Mouse (Mus musculus) MEL (cell line): ENCODE measurements around the gene Crat. TPM values are rescaled to one million over a fixed set of nuclear protein-coding genes. Genes with fewer than 3 reads are reported as not detected.

ENCODE experiments used
- DNase-seq: peaks from one replicate; pipeline ENCODE4 v3.0.0; 2011; ENCODE audit warnings: low read depth, low spot score
- H3K27ac ChIP-seq: 2 replicates; pipeline ENCODE4 v1.5.1; 2012; ENCODE audit warnings: low read depth, mild to moderate bottlenecking, control low read depth, low read length, moderate library complexity; ENCODE audit not compliant: control insufficient read depth
- H3K27me3 ChIP-seq, 2 experiments: fragments of 150-350 bp in 1 of 2; sonication (generic) in 1 of 2; 2 replicates each; pipeline ENCODE4 v1.6.1; 2012; ENCODE audit warnings: low read length in 2 of 2, mild to moderate bottlenecking in 2 of 2, improper control_type of control experiment in 1 of 2, moderate library complexity in 1 of 2; ENCODE audit not compliant: insufficient read depth in 2 of 2, control insufficient read depth in 1 of 2
- H3K36me3 ChIP-seq, 2 experiments: 2 replicates each; pipeline ENCODE4 v1.6.1; 2012 to 2014; ENCODE audit warnings: low read length in 2 of 2, improper control_type of control experiment in 1 of 2, inconsistent platforms in 1 of 2, mild to moderate bottlenecking in 1 of 2; ENCODE audit not compliant: insufficient read depth in 2 of 2, control insufficient read depth in 1 of 2
- H3K4me1 ChIP-seq, 2 experiments: fragments of 150-350 bp in 1 of 2; sonication (generic) in 1 of 2; 2 replicates each; pipeline ENCODE4 v1.6.1; 2012; ENCODE audit warnings: low read length in 2 of 2, improper control_type of control experiment in 1 of 2, mild to moderate bottlenecking in 1 of 2; ENCODE audit not compliant: insufficient read depth in 2 of 2, control insufficient read depth in 1 of 2
- H3K4me3 ChIP-seq, 2 experiments: fragments of 150-350 bp in 1 of 2; sonication (generic) in 1 of 2; 2 replicates each; pipeline ENCODE4 v1.5.1; 2012; ENCODE audit warnings: low read depth in 2 of 2, low read length in 2 of 2, mild to moderate bottlenecking in 2 of 2, moderate library complexity in 2 of 2, control low read depth in 1 of 2, improper control_type of control experiment in 1 of 2; ENCODE audit not compliant: control insufficient read depth in 1 of 2, insufficient read depth in 1 of 2
- H3K79me2 ChIP-seq: 2 replicates; pipeline ENCODE4 v1.6.1; 2012; ENCODE audit warnings: mild to moderate bottlenecking, low read length, moderate library complexity; ENCODE audit not compliant: control insufficient read depth, poor library complexity, insufficient read depth
- H3K9ac ChIP-seq: 2 replicates; pipeline ENCODE4 v1.6.1; 2012; ENCODE audit warnings: low read depth, mild to moderate bottlenecking, control low read depth, low read length, moderate library complexity; ENCODE audit not compliant: control insufficient read depth, poor library complexity, severe bottlenecking
- H3K9me3 ChIP-seq: fragments of 150-350 bp; sonication (generic); replicated peaks from 2 replicates; pipeline ENCODE4 v1.6.1; 2012; ENCODE audit warnings: mild to moderate bottlenecking, low read length, improper control_type of control experiment, moderate library complexity; ENCODE audit not compliant: insufficient read depth
- BHLHE40 ChIP-seq: IDR thresholded peaks from 2 replicates; pipeline ENCODE4 v1.6.1; 2012; ENCODE audit warnings: low read depth, mild to moderate bottlenecking, inconsistent platforms, low read length, improper control_type of control experiment, borderline replicate concordance
- CHD1 ChIP-seq: IDR thresholded peaks from 2 replicates; pipeline ENCODE4 v1.6.1; 2012; ENCODE audit warnings: low read depth, mild to moderate bottlenecking, inconsistent platforms, low read length, improper control_type of control experiment
- CHD2 ChIP-seq: IDR thresholded peaks from 2 replicates; pipeline ENCODE4 v1.6.1; 2011; ENCODE audit warnings: low read length, improper control_type of control experiment
- CTCF ChIP-seq, 3 experiments: IDR thresholded peaks in 2 of 3; conservative IDR thresholded peaks in 1 of 3; 2 replicates each; pipeline ENCODE4 v1.5.1; 2011 to 2012; ENCODE audit warnings: low read length in 3 of 3, low read depth in 2 of 3, mild to moderate bottlenecking in 2 of 3, improper control_type of control experiment in 1 of 3, inconsistent platforms in 1 of 3, mixed read lengths in 1 of 3, moderate library complexity in 1 of 3; ENCODE audit not compliant: control insufficient read depth in 1 of 3, insufficient read depth in 1 of 3, poor library complexity in 1 of 3, severe bottlenecking in 1 of 3
- E2F4 ChIP-seq: IDR thresholded peaks from 2 replicates; pipeline ENCODE4 v1.6.1; 2011; ENCODE audit warnings: low read depth, low read length, improper control_type of control experiment, borderline replicate concordance
- ELF1 ChIP-seq: IDR thresholded peaks from 2 replicates; pipeline ENCODE4 v1.6.1; 2014; ENCODE audit warnings: low read depth, mild to moderate bottlenecking, inconsistent platforms, low read length, improper control_type of control experiment, moderate library complexity
- EP300 ChIP-seq, 2 experiments: IDR thresholded peaks; 2 replicates each; pipeline ENCODE4 v1.6.1; 2011; ENCODE audit warnings: improper control_type of control experiment in 2 of 2, low read length in 2 of 2, low read depth in 1 of 2, mild to moderate bottlenecking in 1 of 2
- ETS1 ChIP-seq: IDR thresholded peaks from 2 replicates; pipeline ENCODE4 v1.6.1; 2012; ENCODE audit warnings: low read depth, mild to moderate bottlenecking, inconsistent platforms, low read length, improper control_type of control experiment, moderate library complexity
- GATA1 ChIP-seq: IDR thresholded peaks from 2 replicates; pipeline ENCODE4 v1.6.1; 2011; ENCODE audit warnings: low read depth, low read length, improper control_type of control experiment
- HCFC1 ChIP-seq: IDR thresholded peaks from 2 replicates; pipeline ENCODE4 v1.6.1; 2012; ENCODE audit warnings: low read depth, mild to moderate bottlenecking, inconsistent platforms, low read length, improper control_type of control experiment, moderate library complexity
- KAT2A ChIP-seq: conservative IDR thresholded peaks from 2 replicates; pipeline ENCODE4 v1.6.1; 2012; ENCODE audit warnings: low read depth, low read length, improper control_type of control experiment, inconsistent platforms
- MAX ChIP-seq: IDR thresholded peaks from 2 replicates; pipeline ENCODE4 v1.6.1; 2011; ENCODE audit warnings: low read length, improper control_type of control experiment
- MAZ ChIP-seq: IDR thresholded peaks from 2 replicates; pipeline ENCODE4 v1.6.1; 2012; ENCODE audit warnings: low read depth, mild to moderate bottlenecking, inconsistent platforms, low read length, improper control_type of control experiment
- MEF2A ChIP-seq: IDR thresholded peaks from 2 replicates; pipeline ENCODE4 v1.6.1; 2014; ENCODE audit warnings: low read depth, mild to moderate bottlenecking, inconsistent platforms, low read length, improper control_type of control experiment; ENCODE audit not compliant: poor library complexity, insufficient replicate concordance, severe bottlenecking; ENCODE audit errors: extremely low read depth
- MXI1 ChIP-seq: IDR thresholded peaks from 2 replicates; pipeline ENCODE4 v1.6.1; 2011; ENCODE audit warnings: mild to moderate bottlenecking, low read depth, low read length, improper control_type of control experiment
- MYC ChIP-seq: IDR thresholded peaks from 2 replicates; pipeline ENCODE4 v1.6.1; 2011; ENCODE audit warnings: low read depth, mild to moderate bottlenecking, low read length, improper control_type of control experiment, moderate library complexity
- NELFE ChIP-seq: IDR thresholded peaks from 2 replicates; pipeline ENCODE4 v1.6.1; 2011; ENCODE audit warnings: low read depth, low read length, improper control_type of control experiment
- NRF1 ChIP-seq: IDR thresholded peaks from 2 replicates; pipeline ENCODE4 v1.6.1; 2014; ENCODE audit warnings: low read depth, mild to moderate bottlenecking, inconsistent platforms, low read length, improper control_type of control experiment, moderate library complexity; ENCODE audit not compliant: poor library complexity, insufficient read depth, severe bottlenecking
- POLR2A ChIP-seq, 2 experiments: IDR thresholded peaks; 2 replicates each; pipeline ENCODE4 v1.6.1; 2011 to 2012; ENCODE audit warnings: low read length in 2 of 2, mild to moderate bottlenecking in 2 of 2, control low read depth in 1 of 2, improper control_type of control experiment in 1 of 2, low read depth in 1 of 2, moderate library complexity in 1 of 2; ENCODE audit not compliant: control insufficient read depth in 1 of 2, insufficient read depth in 1 of 2, poor library complexity in 1 of 2
- POLR2AphosphoS2 ChIP-seq: IDR thresholded peaks from 2 replicates; pipeline ENCODE4 v1.6.1; 2011; ENCODE audit warnings: low read length, improper control_type of control experiment
- RAD21 ChIP-seq: IDR thresholded peaks from 2 replicates; pipeline ENCODE4 v1.6.1; 2011; ENCODE audit warnings: mild to moderate bottlenecking, low read depth, low read length, improper control_type of control experiment
- RCOR1 ChIP-seq: IDR thresholded peaks from 2 replicates; pipeline ENCODE4 v1.6.1; 2012; ENCODE audit warnings: low read depth, mild to moderate bottlenecking, inconsistent platforms, low read length, improper control_type of control experiment
- SIN3A ChIP-seq: IDR thresholded peaks from 2 replicates; pipeline ENCODE4 v1.6.1; 2012; ENCODE audit warnings: low read length, improper control_type of control experiment, inconsistent platforms
- SMC3 ChIP-seq: IDR thresholded peaks from 2 replicates; pipeline ENCODE4 v1.6.1; 2011; ENCODE audit warnings: low read depth, low read length, improper control_type of control experiment
- TAL1 ChIP-seq: IDR thresholded peaks from 2 replicates; pipeline ENCODE4 v1.6.1; 2012; ENCODE audit warnings: mild to moderate bottlenecking, inconsistent platforms, low read length, moderate library complexity, mixed read lengths
- TBP ChIP-seq: IDR thresholded peaks from 2 replicates; pipeline ENCODE4 v1.8.0; 2011; ENCODE audit warnings: low read depth, low read length, improper control_type of control experiment
- TCF12 ChIP-seq: IDR thresholded peaks from 2 replicates; pipeline ENCODE4 v1.6.1; 2014; ENCODE audit warnings: low read depth, mild to moderate bottlenecking, inconsistent platforms, low read length, improper control_type of control experiment, moderate library complexity
- UBTF ChIP-seq: IDR thresholded peaks from 2 replicates; pipeline ENCODE4 v1.6.1; 2012; ENCODE audit warnings: low read depth, mild to moderate bottlenecking, inconsistent platforms, low read length, improper control_type of control experiment, moderate library complexity, borderline replicate concordance; ENCODE audit not compliant: insufficient read depth
- USF1 ChIP-seq: IDR thresholded peaks from 2 replicates; pipeline ENCODE4 v1.6.1; 2014; ENCODE audit warnings: low read depth, mild to moderate bottlenecking, inconsistent platforms, low read length, improper control_type of control experiment, moderate library complexity
- USF2 ChIP-seq, 2 experiments: IDR thresholded peaks; 2 replicates each; pipeline ENCODE4 v1.6.1; 2011 to 2012; ENCODE audit warnings: improper control_type of control experiment in 2 of 2, low read length in 2 of 2, borderline replicate concordance in 1 of 2, inconsistent platforms in 1 of 2, low read depth in 1 of 2, mild to moderate bottlenecking in 1 of 2; ENCODE audit not compliant: insufficient read depth in 1 of 2
- ZKSCAN1 ChIP-seq: IDR thresholded peaks from 2 replicates; pipeline ENCODE4 v1.6.1; 2012; ENCODE audit warnings: low read depth, mild to moderate bottlenecking, inconsistent platforms, low read length, improper control_type of control experiment, moderate library complexity
- ZMIZ1 ChIP-seq: IDR thresholded peaks from 2 replicates; pipeline ENCODE4 v1.6.1; 2012; ENCODE audit warnings: low read depth, mild to moderate bottlenecking, inconsistent platforms, low read length, improper control_type of control experiment, moderate library complexity
- ZNF384 ChIP-seq: IDR thresholded peaks from 2 replicates; pipeline ENCODE4 v1.6.1; 2012; ENCODE audit warnings: low read depth, mild to moderate bottlenecking, inconsistent platforms, low read length, improper control_type of control experiment
- polyA plus RNA-seq, 2 experiments: library from polyadenylated mRNA; stranded (reverse) in 1 of 2; unstranded in 1 of 2; fragments of >175 nt in 1 of 2; fragments of >200 nt in 1 of 2; gene quantifications; 2 replicates each; pipeline versions ENCODE4 v1.2.1 to v1.2.4; 2012; ENCODE audit warnings: low replicate concordance in 2 of 2, low read depth in 1 of 2; ENCODE audit not compliant: insufficient read length in 2 of 2, insufficient read depth in 1 of 2, missing spikeins in 1 of 2
- total RNA-seq: library from RNA; depleted of rRNA; stranded (reverse); fragments of 300-350 nt; gene quantifications from 2 replicates; pipeline ENCODE4 v1.2.3, GENCODE M21; 2012

The Crat gene
- total and polyA plus RNA-seq, 3 experiments = 22.0 to 93.9 TPM; not detected in 1

- peaks cover 0 to 3% of the 10 kb centered on the region in 2 experiments; a peak in 2 of 4 replicates for H3K36me3 ChIP-seq
- TF ChIP-seq BHLHE40 (no peak), MAX (peak; percentile 73), NRF1 (peak; percentile 38; the same call in 1 of the 2 replicates), MEF2A (no peak), ELF1 (no peak; the same call in 1 of the 2 replicates), CHD2 (peak; percentile 29; the same call in 1 of the 2 replicates), RAD21 (no peak), MYC (peak; percentile 67), USF1 (peak; percentile 30; the same call in 1 of the 2 replicates), SIN3A (peak; percentile 92), SMC3 (no peak), TAL1 (no peak), HCFC1 (peak; percentile 84), TBP (peak; percentile 56; the same call in 1 of the 2 replicates), ZKSCAN1 (no peak), UBTF (no peak), POLR2A (IDR thresholded peaks at IDR 0.05; ENCODE audit: control insufficient read depth in 1 of 2, insufficient read depth in 1 of 2, low read depth in 1 of 2, low read length in 2 of 2, poor library complexity in 1 of 2) (peak; percentile 32 to 70; a peak in 2 of 4 replicates), RCOR1 (no peak), CHD1 (no peak), MXI1 (peak; percentile 92), POLR2AphosphoS2 (peak; percentile 64; the same call in 1 of the 2 replicates), USF2 (IDR thresholded peaks at IDR 0.05; ENCODE audit: borderline replicate concordance in 1 of 2, insufficient read depth in 1 of 2, low read depth in 1 of 2, low read length in 2 of 2) (no peak), ETS1 (peak; percentile 14; the same call in 1 of the 2 replicates), ZNF384 (peak; percentile 97), GATA1 (no peak), NELFE (peak; percentile 71), MAZ (no peak), ZMIZ1 (0 out of 2 replicates have a peak, but pooled peaks have one; percentile 66), CTCF (IDR thresholded peaks at IDR 0.05 in 2 of 3, conservative IDR thresholded peaks at IDR 0.05 in 1 of 3; ENCODE audit: control insufficient read depth in 1 of 3, insufficient read depth in 1 of 3, low read depth in 2 of 3, low read length in 3 of 3, poor library complexity in 1 of 3, severe bottlenecking in 1 of 3) (no peak), TCF12 (peak; percentile 3; the same call in 1 of the 2 replicates), E2F4 (no peak), KAT2A (peak; percentile 55), EP300 (IDR thresholded peaks at IDR 0.05; ENCODE audit: low read depth in 1 of 2, low read length in 2 of 2) (no peak)
- H3K4me3 ChIP-seq = peak within 1 kb of the TSS; percentile 84 to 94
- H3K4me1 ChIP-seq = peaks cover 0 to 2% of the 10 kb centered on the region in 2 experiments; a peak in 1 of 4 replicates
- peaks cover 15% of the 10 kb centered on the region for H3K79me2 ChIP-seq
- DNase-seq = peak; percentile 99
- H3K27ac ChIP-seq = peak within 1 kb of the TSS; percentile 14; the same call in 1 of the 2 replicates
- peak within 1 kb of the TSS; percentile 82 for H3K9ac ChIP-seq
- H3K9me3 ChIP-seq = no peaks in the 10 kb centered on the region
- no peaks in the 10 kb centered on the region for H3K27me3 ChIP-seq
Measured at GRCm38 (mm10) chr2:30363773-30364650, 51.6 kb downstream of the Crat start, which contains the start of gene Miga2. Gene Miga2, plus strand, starts transcription at chr2:30364233.
